Mouse (Mus musculus) heart, embryonic 15.5 days (tissue): ENCODE results near the gene Sik2. TPM values are rescaled to one million over a fixed set of nuclear protein-coding genes. Genes with fewer than 3 reads are reported as not detected.
A peak's percentile ranks its signal among the peaks of the same experiment; 100 is the strongest.

Experiments used
- ATAC-seq: fragments of 200-750 bp; cut with Nextera tagmentation; replicated peaks from 2 replicates; pipeline ENCODE4 v1.8.0; 2017; ENCODE audit warnings: low read depth, moderate TSS enrichment; ENCODE audit not compliant: insufficient number of reproducible peaks, insufficient read depth, low FRiP score
- H3K27ac ChIP-seq: fragments of 300-500 bp; sonication (generic); 2 replicates; pipeline ENCODE4 v1.5.1; 2015; ENCODE audit warnings: mild to moderate bottlenecking, inconsistent platforms
- H3K27me3 ChIP-seq: fragments of 300-500 bp; sonication (generic); 2 replicates; pipeline ENCODE4 v1.6.1; 2015; ENCODE audit warnings: inconsistent platforms
- H3K36me3 ChIP-seq: fragments of 300-500 bp; sonication (generic); 2 replicates; pipeline ENCODE4 v1.6.1; 2015; ENCODE audit warnings: mild to moderate bottlenecking, inconsistent platforms
- H3K4me1 ChIP-seq: fragments of 300-500 bp; sonication (generic); replicated peaks from 2 replicates; pipeline ENCODE4 v1.6.1; 2015; ENCODE audit warnings: inconsistent platforms
- H3K4me2 ChIP-seq: fragments of 300-500 bp; sonication (generic); 2 replicates; pipeline ENCODE4 v1.6.1; 2015; ENCODE audit warnings: inconsistent platforms, mild to moderate bottlenecking, moderate library complexity
- H3K4me3 ChIP-seq: fragments of 300-500 bp; sonication (generic); 2 replicates; pipeline ENCODE4 v1.5.1; 2015; ENCODE audit warnings: mild to moderate bottlenecking, inconsistent platforms
- H3K9ac ChIP-seq: fragments of 300-500 bp; sonication (generic); 2 replicates; pipeline ENCODE4 v1.6.1; 2015; ENCODE audit warnings: mild to moderate bottlenecking, inconsistent platforms
- H3K9me3 ChIP-seq: fragments of 300-500 bp; sonication (generic); replicated peaks from 2 replicates; pipeline ENCODE4 v1.6.1; 2016; ENCODE audit warnings: inconsistent platforms
- WGBS: fragments of 180-500 bp; shearing (Covaris S2); methylation state at CpG from one replicate; pipeline ENCODE4 v1.1.7; 2015; ENCODE audit warnings: mixed read lengths; 5-methylcytosine and 5-hydroxymethylcytosine counted together
- polyA plus RNA-seq: library from polyadenylated mRNA; unstranded; fragments of >200 nt; fragmentation: Nextera tagmentation; extraction: Ambion mirVana; gene quantifications from 2 replicates; pipeline ENCODE4 v1.2.1, GENCODE M21; 2015

Gene Sik2
- polyA plus RNA-seq, 1 experiment from 2014 or later: 13.7 TPM

DNA sequence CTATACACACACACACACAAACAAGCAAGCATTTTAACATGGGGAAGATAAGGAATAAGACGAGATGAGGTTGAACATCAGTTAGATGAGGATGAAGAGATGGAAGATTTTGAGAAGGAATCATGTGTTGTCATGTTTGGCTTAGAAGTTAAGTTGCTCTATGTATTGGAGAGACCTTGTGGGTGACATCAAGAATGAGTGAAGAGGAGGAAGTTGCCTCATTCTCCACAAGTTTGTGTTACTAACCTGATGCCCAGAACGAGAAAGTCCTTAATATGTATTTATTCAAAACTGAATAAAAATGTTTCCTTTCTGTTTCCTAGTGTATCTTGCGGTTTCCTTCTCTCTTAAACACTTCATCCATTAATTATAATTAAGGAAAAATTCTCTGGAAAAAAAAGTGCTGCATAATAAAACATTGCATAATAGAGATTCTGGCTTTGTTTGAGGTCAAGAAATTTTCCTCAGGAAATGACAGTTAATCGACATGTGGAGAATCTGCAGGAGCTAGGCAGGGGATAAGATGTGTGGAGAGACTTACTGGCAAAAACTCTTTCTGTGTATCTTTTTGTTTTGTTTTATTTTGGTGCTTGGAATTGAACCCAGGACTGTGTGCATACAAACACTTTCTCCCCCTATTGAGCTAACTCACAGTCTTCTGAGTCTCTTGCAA lies 12.4 kb upstream of the Sik2 start:
- ATAC-seq: no peak
- Histone ChIP-seq H3K4me1 (no peaks in the 10 kb centered on the region), H3K27me3 (no peaks in the 10 kb centered on the region), H3K27ac (no peak overlapping the region), H3K9me3 (no peaks in the 10 kb centered on the region), H3K36me3 (no peaks in the 10 kb centered on the region), H3K4me2 (no peak overlapping the region), H3K9ac (no peak overlapping the region), H3K4me3 (no peak overlapping the region)
- WGBS: 83% methylated on average over 4 of the region's 4 CpGs

DNA sequence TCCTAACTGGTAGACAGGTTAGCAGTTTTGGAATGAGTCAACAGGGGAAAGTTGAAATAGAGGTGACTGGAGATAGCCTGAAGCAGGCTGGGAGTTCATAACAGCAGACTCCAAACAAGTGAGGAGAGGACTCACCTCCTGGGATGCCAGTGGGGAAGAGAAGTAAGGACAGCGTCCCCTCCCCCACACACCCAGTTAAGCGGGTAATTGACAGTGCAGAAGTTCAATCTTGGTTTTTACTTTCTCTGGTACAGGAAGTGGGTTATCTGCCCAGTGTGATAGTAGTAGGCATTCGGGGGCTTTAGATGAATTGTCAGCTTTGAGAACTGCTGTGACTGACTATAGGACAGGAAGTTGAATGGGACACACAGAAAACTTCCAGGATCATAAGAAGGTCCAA lies 11.5 kb upstream of the Sik2 start:
- Histone ChIP-seq H3K36me3 (no peaks in the 10 kb centered on the region), H3K4me1 (peaks cover 4% of the 10 kb centered on the region), H3K4me3 (no peak overlapping the region), H3K9me3 (no peaks in the 10 kb centered on the region), H3K27ac (no peak overlapping the region), H3K4me2 (no peak overlapping the region), H3K9ac (no peak overlapping the region), H3K27me3 (no peaks in the 10 kb centered on the region)
- WGBS: 38% methylated on average over 3 of the region's 3 CpGs
- ATAC-seq: no peak

- Histone ChIP-seq H3K4me2 (no peak overlapping the region), H3K9me3 (no peaks in the 10 kb centered on the region), H3K4me3 (no peak overlapping the region), H3K9ac (no peak overlapping the region), H3K36me3 (no peaks in the 10 kb centered on the region), H3K27me3 (no peaks in the 10 kb centered on the region), H3K4me1 (peaks cover 4% of the 10 kb centered on the region), H3K27ac (no peak overlapping the region)
- ATAC-seq: no peak
- whole genome bisulfite sequencing: 71% methylated on average over 7 of the region's 7 CpGs
Measured at GRCm38 (mm10) chr9:51019670-51020069, 10.8 kb upstream of the Sik2 start.

DNA sequence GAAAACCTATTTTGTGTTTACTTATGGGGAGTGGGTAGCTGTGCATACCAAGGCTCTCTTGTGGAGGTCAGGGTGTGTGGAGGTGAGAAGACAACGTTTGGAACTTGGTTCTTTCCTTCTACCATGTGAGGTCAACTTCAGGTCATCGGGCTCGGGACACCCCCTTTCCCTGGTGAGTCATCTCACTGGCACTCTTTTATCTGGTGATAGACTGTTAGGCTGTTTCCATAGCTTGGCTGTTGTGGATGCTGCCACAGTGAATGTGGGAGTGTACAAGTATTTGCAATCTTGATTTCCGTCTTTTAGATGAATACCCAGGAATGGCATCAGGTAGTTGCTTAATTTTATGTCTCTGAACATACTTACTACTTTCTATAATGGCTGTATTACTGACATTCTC lies 6.9 kb upstream of the Sik2 start:
- no peaks in the 10 kb centered on the region for H3K36me3 ChIP-seq
- H3K9me3 ChIP-seq: no peaks in the 10 kb centered on the region
- H3K4me3 ChIP-seq: no peak overlapping the region
- H3K9ac ChIP-seq: no peak overlapping the region
- H3K4me1 ChIP-seq: peaks cover 4% of the 10 kb centered on the region
- no peak overlapping the region for H3K4me2 ChIP-seq
- H3K27ac ChIP-seq: no peak overlapping the region
- no peak for ATAC-seq
- no peaks in the 10 kb centered on the region for H3K27me3 ChIP-seq
- 22% methylated on average over 4 of the region's 4 CpGs for WGBS

- no peaks in the 10 kb centered on the region for H3K27me3 ChIP-seq
- 81% methylated on average over 1 of the region's 1 CpGs for WGBS
- H3K9ac ChIP-seq: no peak overlapping the region
- H3K4me1 ChIP-seq: peaks cover 11% of the 10 kb centered on the region
- no peak overlapping the region for H3K27ac ChIP-seq
- no peaks in the 10 kb centered on the region for H3K36me3 ChIP-seq
- no peak overlapping the region for H3K4me3 ChIP-seq
- no peak overlapping the region for H3K4me2 ChIP-seq
- no peak for ATAC-seq
- H3K9me3 ChIP-seq: no peaks in the 10 kb centered on the region
Measured at GRCm38 (mm10) chr9:51013644-51014043, 4.8 kb upstream of the Sik2 start.

GRCm38 (mm10) chr9:51009656-51009950 lies 730 bp upstream of the Sik2 start:
- Histone ChIP-seq H3K27ac (no peak overlapping the region), H3K27me3 (no peaks in the 10 kb centered on the region), H3K4me2 (peak overlapping the region; percentile 82), H3K4me3 (peak overlapping the region; percentile 87), H3K9me3 (no peaks in the 10 kb centered on the region), H3K9ac (peak overlapping the region; percentile 16; the same call in 1 of the 2 replicates), H3K4me1 (peaks cover 18% of the 10 kb centered on the region), H3K36me3 (no peaks in the 10 kb centered on the region)
- 4% methylated on average over 6 of the region's 6 CpGs for WGBS
- no peak for ATAC-seq

DNA sequence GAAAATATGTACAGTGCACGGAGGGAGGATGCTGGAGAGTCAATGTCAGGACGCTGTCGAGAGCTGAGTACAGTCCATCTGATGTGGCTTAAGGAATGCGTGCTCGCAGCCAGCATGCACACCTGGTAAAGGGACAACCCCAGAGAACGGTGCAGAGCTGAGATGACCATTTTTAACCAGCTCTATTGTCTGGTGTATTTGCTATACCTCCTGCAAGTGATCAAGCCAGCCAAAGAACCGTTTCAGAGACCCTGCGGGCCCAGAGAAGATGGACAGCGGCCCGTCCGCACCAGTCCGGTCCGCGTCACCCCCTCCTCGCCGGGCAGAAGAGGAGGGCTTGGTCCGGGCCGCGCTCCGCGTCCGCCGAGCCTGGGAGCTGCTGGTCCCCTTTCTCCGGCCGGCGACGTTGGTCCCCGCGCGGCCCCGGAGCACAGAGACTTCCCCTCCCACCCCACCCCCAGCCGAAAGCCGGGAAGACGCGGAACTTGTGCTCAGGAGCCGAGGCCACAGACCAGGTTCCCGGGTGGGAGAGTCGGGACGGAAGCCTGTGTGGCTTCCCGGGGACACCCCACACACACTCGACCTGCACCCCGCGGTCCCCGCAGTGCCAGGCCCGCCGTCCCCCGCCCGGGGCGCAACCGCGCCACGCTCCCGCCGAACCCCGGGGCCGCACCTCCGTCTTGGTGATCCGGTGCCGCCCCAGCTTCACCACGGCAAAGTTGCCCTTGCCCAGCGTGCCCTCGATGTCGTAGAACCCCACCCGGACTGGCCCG lies 619 bp downstream of the Sik2 start:
- Histone ChIP-seq H3K4me3 (peak overlapping the region; percentile 87), H3K4me1 (peaks cover 18% of the 10 kb centered on the region), H3K4me2 (peak overlapping the region; percentile 82), H3K9ac (peak overlapping the region; percentile 86), H3K9me3 (no peaks in the 10 kb centered on the region), H3K36me3 (no peaks in the 10 kb centered on the region), H3K27ac (peak overlapping the region; percentile 95), H3K27me3 (no peaks in the 10 kb centered on the region)
- under 1% methylated on average over 63 of the region's 65 CpGs for WGBS
- ATAC-seq: peak; percentile 55

DNA sequence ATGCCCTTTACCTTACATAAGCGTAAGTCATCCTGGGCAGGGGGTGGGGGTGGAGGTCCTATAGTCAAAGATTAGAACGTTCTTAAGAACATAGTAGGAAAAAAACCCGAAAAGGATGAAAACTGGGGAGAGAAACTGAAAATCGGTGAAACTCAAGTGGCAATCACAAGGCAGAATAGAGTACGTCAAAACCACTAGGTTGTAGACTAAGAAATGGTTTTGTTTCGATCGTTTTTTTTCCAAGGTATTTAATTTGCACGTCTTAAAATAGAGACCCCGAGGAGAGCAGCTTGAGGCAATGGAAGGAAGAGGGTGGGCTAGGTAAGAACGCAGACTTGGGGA lies 1.2 kb downstream of the Sik2 start:
- Histone ChIP-seq H3K36me3 (no peaks in the 10 kb centered on the region), H3K4me2 (peak overlapping the region; percentile 82), H3K27ac (no peak overlapping the region), H3K27me3 (no peaks in the 10 kb centered on the region), H3K4me1 (peaks cover 18% of the 10 kb centered on the region), H3K4me3 (peak overlapping the region; percentile 87), H3K9me3 (no peaks in the 10 kb centered on the region), H3K9ac (peak overlapping the region; percentile 86)
- WGBS: 14% methylated on average over 10 of the region's 10 CpGs
- ATAC-seq: no peak

DNA sequence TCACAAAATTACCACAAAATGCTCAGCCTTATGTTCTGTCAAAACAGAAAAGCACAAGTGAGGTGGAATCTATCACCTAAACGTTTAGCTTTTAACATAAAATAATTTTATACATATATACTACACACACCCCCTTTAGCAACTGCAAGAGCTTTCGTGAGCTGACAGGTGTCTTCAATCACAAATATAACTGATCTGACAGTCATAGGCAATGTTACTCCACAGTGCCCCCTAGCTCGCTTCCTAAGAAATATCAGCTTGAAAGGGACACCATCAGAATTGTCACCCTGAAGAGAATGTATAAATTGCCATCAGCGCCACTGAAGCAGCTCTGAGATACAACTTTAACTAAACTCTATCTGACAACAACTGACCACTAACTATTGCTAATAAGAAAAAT lies 2.0 kb downstream of the Sik2 start:
- Histone ChIP-seq H3K4me2 (peak overlapping the region; percentile 82; the same call in 1 of the 2 replicates), H3K9ac (no peak overlapping the region), H3K4me1 (peaks cover 18% of the 10 kb centered on the region), H3K36me3 (no peaks in the 10 kb centered on the region), H3K9me3 (no peaks in the 10 kb centered on the region), H3K27me3 (no peaks in the 10 kb centered on the region), H3K4me3 (no peak overlapping the region), H3K27ac (no peak overlapping the region)
- 3% methylated on average over 4 of the region's 4 CpGs for WGBS
- ATAC-seq: no peak

DNA sequence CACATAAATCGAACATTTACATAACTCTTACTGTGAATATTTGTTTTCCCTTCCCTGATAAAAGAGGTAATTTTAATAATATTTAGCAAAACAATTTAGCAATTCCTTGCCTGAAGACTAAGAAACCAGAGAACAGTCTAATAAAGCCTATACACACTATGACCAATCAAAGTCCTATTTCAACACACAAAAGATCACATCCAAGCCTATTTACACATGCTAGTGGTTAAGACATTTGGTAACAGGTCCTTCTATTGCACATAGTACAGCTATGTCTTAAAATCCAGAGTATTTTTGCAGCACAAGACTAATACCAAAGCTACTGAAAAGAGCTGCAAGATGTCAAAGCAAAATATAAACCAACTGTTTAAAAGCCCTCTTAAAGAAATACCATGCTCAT lies 4.8 kb downstream of the Sik2 start:
- no peak for ATAC-seq
- Histone ChIP-seq H3K9ac (no peak overlapping the region), H3K27me3 (no peaks in the 10 kb centered on the region), H3K4me1 (peaks cover 11% of the 10 kb centered on the region), H3K27ac (no peak overlapping the region), H3K9me3 (no peaks in the 10 kb centered on the region), H3K36me3 (no peaks in the 10 kb centered on the region), H3K4me2 (no peak overlapping the region), H3K4me3 (no peak overlapping the region)
- 84% methylated on average over 1 of the region's 1 CpGs for WGBS

- H3K27me3 ChIP-seq: no peaks in the 10 kb centered on the region
- H3K9me3 ChIP-seq: no peaks in the 10 kb centered on the region
- H3K4me2 ChIP-seq: no peak overlapping the region
- H3K9ac ChIP-seq: no peak overlapping the region
- no peak for ATAC-seq
- no peak overlapping the region for H3K4me3 ChIP-seq
- 0 out of 2 replicates have a peak, but pooled peaks cover 2% of the 10 kb centered on the region for H3K4me1 ChIP-seq
- H3K27ac ChIP-seq: no peak overlapping the region
- H3K36me3 ChIP-seq: no peaks in the 10 kb centered on the region
Measured at GRCm38 (mm10) chr9:50986677-50987076, 22.2 kb downstream of the Sik2 start.

GRCm38 (mm10) chr9:50986123-50986522 lies 22.8 kb downstream of the Sik2 start:
- no peak overlapping the region for H3K4me2 ChIP-seq
- 0 out of 2 replicates have a peak, but pooled peaks cover 2% of the 10 kb centered on the region for H3K4me1 ChIP-seq
- H3K9me3 ChIP-seq: no peaks in the 10 kb centered on the region
- ATAC-seq: no peak
- H3K4me3 ChIP-seq: no peak overlapping the region
- no peak overlapping the region for H3K9ac ChIP-seq
- no peaks in the 10 kb centered on the region for H3K36me3 ChIP-seq
- no peak overlapping the region for H3K27ac ChIP-seq
- WGBS: 52% methylated on average over 8 of the region's 8 CpGs
- no peaks in the 10 kb centered on the region for H3K27me3 ChIP-seq
